Mouse (Mus musculus) liver, embryonic 14.5 days (tissue): ENCODE measurements around the gene Cdk8.
"Not testable (repeated sequence)": the region's sequence is repeated elsewhere in the genome, so short reads cannot be mapped to it uniquely, and the experiment has no call there.

ENCODE experiments used
- CTCF ChIP-seq: IDR thresholded peaks from 2 replicates; pipeline ENCODE4 v1.5.1; 2016; ENCODE audit warnings: antibody characterized with exemption, low read depth, control low read depth
- EP300 ChIP-seq: IDR thresholded peaks from 2 replicates; pipeline ENCODE4 v1.6.1; 2016; ENCODE audit warnings: antibody characterized with exemption, low read depth

GRCm38 (mm10) chr5:146187441-146187840, 43.6 kb upstream of the Cdk8 start:
- peak; percentile 86 for TF ChIP-seq CTCF
- TF ChIP-seq EP300: not testable (repeated sequence)
